Mouse (Mus musculus): Measurements from ENCODE around the gene Dlg4.
A peak's percentile ranks its signal among the peaks of the same experiment; 100 is the strongest.
"Not testable (repeated sequence)": the region's sequence is repeated elsewhere in the genome, so short reads cannot be mapped to it uniquely, and the experiment has no call there.

Dlg4 gene

GRCm38 (mm10) chr11:69997070-69997509 is 19.7 kb upstream of the Dlg4 start:
- DNase-seq = peak; percentile 73

- DNase-seq = no peak
These were observed 17.9 kb upstream of the Dlg4 start for GRCm38 (mm10) chr11:69998567-69999491.

DNA sequence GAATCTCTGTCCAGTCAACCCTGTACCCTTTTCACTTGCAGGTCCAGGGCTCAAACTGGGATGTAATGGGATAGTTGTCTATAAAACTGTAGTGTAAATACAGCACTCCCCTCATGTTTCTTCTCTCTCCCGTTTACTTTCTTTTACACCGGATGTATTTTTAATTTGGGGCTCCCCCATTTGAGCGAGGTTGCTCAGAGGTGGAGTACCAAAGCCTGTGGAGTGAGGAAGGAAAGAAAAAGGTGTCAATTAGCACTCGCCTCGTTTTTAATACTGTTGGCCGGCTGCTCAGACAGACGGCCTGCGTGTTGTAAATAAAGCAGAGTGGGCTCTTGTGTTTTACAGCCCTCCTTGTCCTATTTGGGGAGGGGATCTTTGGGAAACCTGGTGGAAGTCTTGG is 17.1 kb upstream of the Dlg4 start:
- DNase-seq = no peak

DNA sequence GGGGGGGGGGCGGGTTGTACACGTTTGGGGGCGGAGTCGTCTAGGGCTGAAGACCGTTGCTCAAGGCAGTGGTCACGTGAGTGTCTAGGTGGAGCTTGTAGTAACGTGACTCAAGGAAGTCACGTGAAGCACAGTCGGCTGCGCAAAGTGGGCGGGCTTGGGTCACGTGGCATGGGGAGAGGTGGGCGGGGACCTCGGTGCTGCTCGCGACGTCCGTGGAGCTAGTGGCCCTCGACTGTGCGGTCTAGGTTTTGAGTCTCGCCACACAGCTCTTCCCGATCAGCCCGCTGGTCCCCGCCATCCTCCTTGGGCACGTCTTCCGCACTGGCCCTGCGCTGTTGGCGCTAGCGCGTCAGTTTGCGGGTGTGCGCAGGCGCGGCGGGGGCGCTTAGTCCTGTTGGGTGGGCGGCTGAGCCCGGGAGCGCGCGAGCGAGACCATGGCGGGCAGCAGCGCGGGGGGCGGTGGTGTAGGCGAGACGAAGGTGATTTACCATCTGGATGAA is 16.3 kb upstream of the Dlg4 start, which contains the start of gene Dvl2:
Dvl2 (plus strand) TSS at position 200 of the 503 bp plus-strand sequence.
- DNase-seq = peak; percentile 92

DNA sequence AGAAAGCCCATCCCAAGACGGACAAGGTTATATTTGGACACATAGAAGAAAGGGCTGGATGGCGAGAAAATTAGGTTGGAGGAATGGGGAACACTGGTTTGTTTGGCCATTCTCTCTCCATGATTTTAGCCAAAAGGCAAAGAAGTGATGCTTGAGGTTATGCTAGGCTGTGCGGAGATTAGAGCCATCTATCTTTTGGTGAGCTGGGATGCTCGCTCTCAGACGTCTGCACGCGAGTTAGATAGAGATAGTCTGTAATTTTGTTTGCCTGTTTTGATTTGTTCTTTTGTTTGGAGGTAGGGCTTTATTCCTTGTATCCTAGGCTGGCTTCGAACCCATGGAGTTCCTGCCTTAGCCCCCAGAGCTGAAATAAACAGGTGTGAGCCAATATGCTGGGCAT is 15.6 kb upstream of the Dlg4 start:
- no peak for DNase-seq

GRCm38 (mm10) chr11:70001865-70002264 is 14.9 kb upstream of the Dlg4 start:
- no peak for DNase-seq

- DNase-seq = no peak
These were observed 14.3 kb upstream of the Dlg4 start for GRCm38 (mm10) chr11:70002471-70002870.

- DNase-seq = no peak
These were observed 11.2 kb upstream of the Dlg4 start for GRCm38 (mm10) chr11:70005521-70005920.

DNA sequence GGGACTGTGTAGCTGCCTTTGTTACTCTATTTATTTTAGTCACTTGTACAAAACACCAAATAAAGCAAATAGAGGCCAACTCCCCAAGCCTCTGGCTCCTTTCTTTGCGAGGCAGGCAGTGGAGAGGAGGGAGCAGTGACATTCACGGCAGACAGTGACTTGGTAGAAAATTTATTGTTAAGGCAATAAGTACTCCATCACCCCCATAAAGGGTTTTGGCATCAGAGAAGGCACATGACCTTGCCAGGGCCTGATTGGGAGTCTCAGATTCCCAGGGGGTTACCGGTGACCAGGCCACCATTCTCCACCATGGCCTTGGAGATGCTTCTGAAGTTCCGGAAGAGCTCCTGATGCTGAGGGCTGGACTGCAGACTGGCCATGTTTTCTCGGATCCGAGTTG is 6.7 kb upstream of the Dlg4 start:
- no peak for DNase-seq

- DNase-seq = no peak
These were observed 6.2 kb upstream of the Dlg4 start for GRCm38 (mm10) chr11:70010548-70010947.

DNA sequence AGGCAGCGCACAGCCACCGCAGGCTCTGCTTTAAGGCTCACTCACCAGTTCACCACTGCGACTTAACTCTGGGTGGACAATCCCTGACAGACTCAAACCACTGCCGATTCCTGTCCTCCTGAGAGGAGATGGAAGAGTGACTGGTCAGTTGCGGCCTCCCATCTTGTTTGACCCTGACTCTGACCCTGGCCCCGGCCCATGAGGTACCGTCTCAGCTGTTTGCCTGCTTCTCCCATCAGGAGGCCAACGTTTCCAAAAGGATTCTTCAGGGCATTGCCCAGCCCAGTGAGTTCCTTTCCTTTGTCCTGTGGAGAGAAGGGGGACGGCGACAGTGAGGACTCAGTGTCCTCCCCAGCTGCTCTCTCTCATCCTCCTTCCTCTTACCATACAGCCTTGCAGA is 5.8 kb upstream of the Dlg4 start:
- DNase-seq = no peak

GRCm38 (mm10) chr11:70012931-70013330 is 3.8 kb upstream of the Dlg4 start:
- DNase-seq = no peak

DNA sequence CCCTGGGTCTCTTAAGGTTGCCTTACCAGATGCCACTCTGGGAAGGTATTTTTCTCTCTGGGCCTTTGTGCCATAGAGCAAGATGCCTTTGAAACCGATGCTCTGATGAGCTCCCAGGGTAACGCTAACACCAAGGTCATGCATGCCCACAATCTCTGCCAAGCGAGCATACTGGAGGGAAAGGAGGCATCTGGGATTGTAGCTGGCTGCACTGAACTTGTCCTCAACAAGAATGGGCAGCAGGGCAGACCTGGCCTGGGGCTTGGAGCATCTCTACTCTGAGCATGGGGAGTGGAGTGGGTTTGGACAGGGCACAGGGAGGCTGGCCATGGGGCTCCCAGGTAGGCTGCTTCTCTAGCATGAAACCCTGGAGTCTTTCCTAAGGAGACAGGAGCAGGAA is 3.3 kb upstream of the Dlg4 start:
- no peak for DNase-seq

DNA sequence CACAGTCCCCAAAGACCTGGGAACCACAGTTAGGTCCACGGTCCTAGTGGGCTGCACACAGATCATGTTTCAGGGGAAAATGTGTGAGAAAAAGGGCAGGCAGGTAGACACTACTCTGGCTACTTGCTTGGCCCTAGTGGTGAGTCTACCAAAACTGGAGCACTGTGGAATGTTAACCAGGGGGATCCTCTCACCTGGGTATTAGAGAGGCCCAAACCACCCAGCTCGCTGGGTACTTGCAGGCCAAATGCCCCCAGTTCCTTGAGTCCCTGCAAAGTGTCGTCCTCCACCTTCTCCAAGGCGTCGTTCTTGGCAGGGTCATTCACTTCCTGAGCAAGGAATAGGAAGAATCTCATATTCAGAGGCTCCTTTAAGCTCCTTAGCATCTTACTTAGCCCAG is 2.7 kb upstream of the Dlg4 start:
- DNase-seq = no peak

DNA sequence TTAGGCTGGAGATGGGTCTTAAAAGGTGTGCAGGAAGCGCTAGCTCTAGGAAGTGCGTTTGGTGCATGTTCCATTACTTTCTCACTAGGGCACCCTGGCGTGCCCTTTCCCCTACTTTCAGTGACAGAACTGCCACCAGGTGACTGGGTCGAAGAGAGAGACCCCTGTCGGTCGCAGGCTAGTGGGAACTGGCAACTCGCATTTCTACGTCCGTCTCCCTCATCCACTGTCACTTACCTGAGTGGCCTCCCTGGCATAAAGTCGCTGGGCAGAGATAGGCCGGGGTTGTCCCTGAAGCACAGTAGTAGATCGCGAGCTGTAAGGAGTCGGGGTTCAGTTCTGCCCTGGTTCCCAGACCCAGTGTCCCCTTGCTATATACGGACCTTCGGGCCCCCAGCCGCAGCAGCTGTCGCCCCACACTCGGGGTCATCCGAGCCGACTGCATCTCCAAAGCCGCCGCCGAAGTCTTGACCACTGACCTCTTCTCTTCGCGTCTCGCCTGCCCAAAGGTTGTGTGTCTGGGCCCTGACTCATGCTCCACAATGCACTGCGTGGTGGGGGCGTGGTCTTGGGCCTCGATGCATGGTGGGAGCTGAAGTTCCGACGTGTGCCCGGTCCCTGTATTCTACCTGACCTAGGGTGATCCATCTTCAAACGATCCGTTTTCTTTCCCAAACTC is 1.7 kb upstream of the Dlg4 start, which contains the start of gene Acadvl:
Acadvl (minus strand) TSS at position 532 of the 679 bp plus-strand sequence.
- peak; percentile 91 for DNase-seq

GRCm38 (mm10) chr11:70015677-70016076 is 1.1 kb upstream of the Dlg4 start:
- no peak for DNase-seq

- not testable (repeated sequence) for DNase-seq
These were observed 565 bp upstream of the Dlg4 start for GRCm38 (mm10) chr11:70016177-70016576.

GRCm38 (mm10) chr11:70017199-70017767 is 541 bp downstream of the Dlg4 start:
- no peak for DNase-seq

DNA sequence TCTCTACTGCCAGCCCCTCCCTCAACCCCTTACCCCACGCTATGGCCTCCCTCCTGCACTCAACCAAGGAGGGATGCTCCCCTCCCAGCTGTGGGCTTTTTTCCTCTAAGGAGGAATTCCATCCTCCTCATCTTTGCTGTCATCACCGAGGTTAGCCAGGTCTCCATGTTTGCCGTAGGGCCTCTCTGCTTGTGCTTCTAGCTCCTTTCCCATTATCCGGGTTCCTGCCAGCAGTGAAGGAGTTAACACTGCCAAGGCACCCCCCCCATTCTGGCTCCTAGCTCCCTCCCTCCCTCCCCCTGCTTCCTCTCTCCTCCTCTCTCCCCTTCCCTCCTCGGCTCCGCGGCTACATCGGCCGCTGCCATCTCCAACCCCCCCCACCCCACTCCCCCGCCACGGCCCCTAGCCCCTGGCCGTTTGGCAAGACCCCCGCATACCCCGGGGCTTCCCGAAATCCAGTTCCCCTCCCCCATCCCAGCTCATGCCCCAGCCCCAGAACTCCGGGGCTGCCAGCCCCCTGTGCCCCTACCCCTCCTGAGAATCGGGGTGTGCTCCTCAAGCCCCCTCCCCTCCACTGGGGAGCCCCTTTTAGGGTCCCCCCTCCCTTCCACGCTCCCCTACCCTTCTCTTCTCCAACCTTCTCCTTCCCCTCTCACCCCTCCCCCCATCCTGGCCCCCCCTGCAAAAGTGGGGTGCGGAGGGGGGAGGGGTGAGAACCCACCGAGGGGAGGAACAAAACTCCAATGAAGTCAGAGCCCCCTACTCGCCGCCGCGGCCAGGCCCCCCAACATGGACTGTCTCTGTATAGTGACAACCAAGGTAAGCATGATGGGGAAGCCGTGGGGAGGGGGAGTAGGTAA is 1.6 kb downstream of the Dlg4 start:
- DNase-seq = peak; percentile 78

- no peak for DNase-seq
These were observed 2.8 kb downstream of the Dlg4 start for GRCm38 (mm10) chr11:70019495-70020021.

DNA sequence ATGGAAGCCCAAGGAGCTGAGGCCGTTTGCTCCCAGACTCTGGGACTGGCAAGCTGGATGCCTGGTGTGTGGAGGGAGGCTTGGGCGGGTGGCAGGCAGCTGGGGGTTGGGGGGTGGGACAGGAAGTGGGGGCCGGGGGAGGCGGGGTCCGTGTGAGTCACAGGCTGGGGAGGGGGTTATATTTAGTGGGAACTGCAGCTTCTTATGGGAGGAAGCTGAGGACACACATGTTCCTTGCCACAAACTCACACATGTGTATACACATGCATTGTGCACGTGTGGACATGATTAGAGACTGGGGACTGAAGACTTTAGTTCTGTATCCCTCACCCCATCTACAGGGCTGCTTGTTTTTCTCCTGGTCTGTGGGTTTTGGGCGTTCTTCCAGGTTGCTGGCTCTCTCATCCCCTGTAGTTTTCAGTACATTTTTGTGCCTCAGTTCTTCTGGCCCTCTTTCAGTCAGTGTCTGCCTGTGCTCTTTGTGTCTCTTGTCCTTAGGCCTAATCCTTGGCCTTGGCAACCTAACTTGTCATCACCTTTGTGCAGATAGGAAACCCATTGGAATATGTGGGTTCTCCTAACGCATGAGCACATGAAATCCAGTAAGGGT is 3.4 kb downstream of the Dlg4 start:
- DNase-seq = no peak

Measured in right cerebral cortex, adult 18-20 months (tissue).